Mouse (Mus musculus) bone marrow, adult 2 months (tissue): Measurements from ENCODE around the gene Ehmt1.

Experiments
- CTCF ChIP-seq: fragments of 200-500 bp; IDR thresholded peaks from 2 replicates; pipeline ENCODE4 v1.5.1; 2011; ENCODE audit warnings: low read length, control low read depth; ENCODE audit not compliant: control insufficient read depth, insufficient read depth
- POLR2A ChIP-seq: fragments of 200-500 bp; IDR thresholded peaks from 2 replicates; pipeline ENCODE4 v1.6.1; 2011; ENCODE audit warnings: low read depth, mild to moderate bottlenecking, control low read depth, low read length, borderline replicate concordance; ENCODE audit not compliant: control insufficient read depth

GRCm38 (mm10) chr2:24962304-24963000 is 43.0 kb upstream of the Ehmt1 start, which contains the start of gene Dph7:
- TF ChIP-seq POLR2A = peak; percentile 81; the same call in 1 of the 2 replicates
- peak; percentile 93 for TF ChIP-seq CTCF
